Mouse (Mus musculus): ENCODE results near the gene Zmynd8. TPM values are rescaled to one million over a fixed set of nuclear protein-coding genes. Genes with fewer than 3 reads are reported as not detected.

Zmynd8 gene
- total RNA-seq (2023), result 100 to 1,000 TPM in 1 of 2 experiments, 10 to 100 TPM in 1; 96.7 to 124 TPM

GRCm38 (mm10) chr2:165898202-165899194 is at the start of gene Zmynd8:
Zmynd8 (minus strand) TSS chr2:165899016.

Other genes starting within 250 kb of the Zmynd8 start
- gene Ncoa3, start 93.6 kb upstream of the Zmynd8 start, total RNA-seq (2023), result 100 to 1,000 TPM; 145 to 156 TPM